Mouse (Mus musculus) erythroblast, embryonic 14.5 days (primary cell): ENCODE measurements at regions not wholly inside any gene's neighbourhood (a gene's known extent, or its start where the extent isn't known, plus 50 kb on each side); places are given as distances from the start of the nearest gene placed in this dataset.

Experiments
- GATA1 ChIP-seq: IDR thresholded peaks from 2 replicates; pipeline ENCODE4 v1.6.1; 2012; ENCODE audit warnings: low read length, inconsistent platforms, mixed read lengths
- TAL1 ChIP-seq: IDR thresholded peaks from 3 replicates; pipeline ENCODE4 v1.6.1; 2012; ENCODE audit warnings: low read length, inconsistent platforms, mixed read lengths

DNA sequence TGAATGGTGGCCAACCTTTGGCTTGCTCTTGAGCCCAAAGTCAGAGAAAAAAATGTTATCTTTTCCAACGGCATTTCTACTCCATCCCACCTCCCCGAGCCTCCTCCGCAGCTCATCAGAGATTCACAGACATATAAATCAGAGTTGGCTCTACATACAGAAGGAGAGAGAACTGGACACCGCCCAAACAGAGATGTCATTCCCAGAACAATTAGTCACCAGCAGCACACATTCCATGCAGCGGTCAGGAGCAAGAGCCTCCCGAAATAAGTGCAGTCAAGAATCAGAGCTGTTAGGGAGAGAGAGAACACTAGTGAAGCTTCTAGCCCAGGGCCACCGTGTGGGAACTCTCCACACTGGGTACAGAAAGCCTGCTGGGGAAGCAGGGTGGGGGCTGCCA is 121.2 kb upstream of the Dyrk2 start:
- TF ChIP-seq TAL1 = no peak
- no peak for TF ChIP-seq GATA1
